Comparison of ENCODE assay signal across 8 mouse cellular contexts in genomic region chr8:83100041-83100440, GRCm38 (mm10).
DNase-seq lines count a peak whose midpoint lies in the region; ATAC-seq and TF ChIP-seq lines count a peak whose summit lies in the region.
"Had no signal": no experiment of that assay in that cellular context is flagged by ENCODE, and none has a peak within 500 bp of the region (broad histone marks: within the 10 kb centered on the region; RNA-seq: fewer than 3 reads in every experiment).

No protein-coding gene starts in this region.

- no peaks in the 10 kb centered on the region for H3K9me3 ChIP-seq in hindbrain, postnatal 0 days (ENCODE audit: low read length)
- no peaks in the 10 kb centered on the region for H3K9me3 ChIP-seq in hindbrain, embryonic 10.5 days
- H3K9me3 ChIP-seq in stomach, postnatal 0 days (ENCODE audit: control insufficient read depth, low read length) = no peaks in the 10 kb centered on the region
- H3K9me3 ChIP-seq: hindbrain, embryonic 15.5 days had no signal

- no peak for TF ChIP-seq EP300 in stomach, postnatal 0 days (optimal IDR thresholded peaks at IDR 0.05)

- peak; percentile 65 for DNase-seq in hindbrain, postnatal 0 days (ENCODE audit: low spot score)
- DNase-seq in hindbrain, embryonic 10.5 days (ENCODE audit: low spot score) = no peak
- peak; percentile 50 for DNase-seq in 3T3-L1 (ENCODE audit: low read depth, low spot score)
- peak; percentile 58 to 63 for DNase-seq in B cell, adult 2 months
- DNase-seq in embryo, embryonic 9.5 days (ENCODE audit: extremely low spot score) = peak; percentile 33
- peak; percentile 27 for DNase-seq in stomach, postnatal 0 days (ENCODE audit: low spot score)
- DNase-seq in thymus, postnatal 25 days = no peak

- H3K27me3 ChIP-seq in hindbrain, postnatal 0 days (ENCODE audit: insufficient read depth, low read length) = no peaks in the 10 kb centered on the region
- H3K27me3 ChIP-seq in hindbrain, embryonic 10.5 days (ENCODE audit: insufficient read depth, poor library complexity, severe bottlenecking) = no peaks in the 10 kb centered on the region
- no peaks in the 10 kb centered on the region for H3K27me3 ChIP-seq in stomach, postnatal 0 days (ENCODE audit: control insufficient read depth, insufficient read depth, low read length)
- H3K27me3 ChIP-seq: hindbrain, embryonic 15.5 days had no signal

- WGBS in hindbrain, postnatal 0 days = 33% methylated on average over 1 of the region's 1 CpGs
- 37% methylated on average over 1 of the region's 1 CpGs for WGBS in hindbrain, embryonic 10.5 days
- WGBS in stomach, postnatal 0 days = 17% methylated on average over 1 of the region's 1 CpGs

- no peak overlapping the region for H3K9ac ChIP-seq in hindbrain, postnatal 0 days (replicated peaks; ENCODE audit: low read length)
- no peak overlapping the region for H3K9ac ChIP-seq in stomach, postnatal 0 days (ENCODE audit: low read length)
- H3K9ac ChIP-seq: hindbrain, embryonic 15.5 days had no signal

- no peak overlapping the region for H3K27ac ChIP-seq in hindbrain, postnatal 0 days
- no peak overlapping the region for H3K27ac ChIP-seq in hindbrain, embryonic 10.5 days
- no peak overlapping the region for H3K27ac ChIP-seq in stomach, postnatal 0 days (replicated peaks)
- H3K27ac ChIP-seq: hindbrain, embryonic 15.5 days had no signal

- TF ChIP-seq CTCF in hindbrain, postnatal 0 days (IDR thresholded peaks at IDR 0.05; ENCODE audit: low read depth) = peak; percentile 65
- TF ChIP-seq CTCF in stomach, postnatal 0 days (IDR thresholded peaks at IDR 0.05; ENCODE audit: low read depth) = peak; percentile 82

- no peak overlapping the region for H3K4me3 ChIP-seq in hindbrain, postnatal 0 days (ENCODE audit: low read length)
- H3K4me3 ChIP-seq in hindbrain, embryonic 10.5 days = no peak overlapping the region
- no peak overlapping the region for H3K4me3 ChIP-seq in stomach, postnatal 0 days (ENCODE audit: low read depth, low read length)
- H3K4me3 ChIP-seq: hindbrain, embryonic 15.5 days had no signal

- no peak overlapping the region for H3K4me2 ChIP-seq in hindbrain, postnatal 0 days (ENCODE audit: low read depth, low read length)
- no peak overlapping the region for H3K4me2 ChIP-seq in stomach, postnatal 0 days (replicated peaks; ENCODE audit: low read depth)
- H3K4me2 ChIP-seq: hindbrain, embryonic 15.5 days had no signal

- H3K4me1 ChIP-seq in hindbrain, postnatal 0 days (ENCODE audit: insufficient read depth, low read length) = no peaks in the 10 kb centered on the region
- H3K4me1 ChIP-seq in hindbrain, embryonic 10.5 days (replicated peaks) = no peaks in the 10 kb centered on the region
- H3K4me1 ChIP-seq in stomach, postnatal 0 days (replicated peaks; ENCODE audit: control insufficient read depth, insufficient read depth) = no peaks in the 10 kb centered on the region
- H3K4me1 ChIP-seq: hindbrain, embryonic 15.5 days had no signal

- no peaks in the 10 kb centered on the region for H3K36me3 ChIP-seq in hindbrain, postnatal 0 days (ENCODE audit: insufficient read depth, low read length)
- no peaks in the 10 kb centered on the region for H3K36me3 ChIP-seq in hindbrain, embryonic 10.5 days
- no peaks in the 10 kb centered on the region for H3K36me3 ChIP-seq in stomach, postnatal 0 days (ENCODE audit: control insufficient read depth, insufficient read depth, low read length)
- H3K36me3 ChIP-seq: hindbrain, embryonic 15.5 days had no signal

- ATAC-seq in hindbrain, postnatal 0 days = no peak
- no peak for ATAC-seq in stomach, postnatal 0 days (ENCODE audit: low FRiP score, low TSS enrichment)

Comparison
In these comparisons a context has a peak if more than half of its experiments do, and no peak if none do; other contexts are left out.
1. DNase-seq: peak in hindbrain, postnatal 0 days (single experiment), 3T3-L1 (single experiment), B cell, adult 2 months (2 of 2), embryo, embryonic 9.5 days (single experiment) and stomach, postnatal 0 days (single experiment); none in hindbrain, embryonic 10.5 days (single experiment) and thymus, postnatal 25 days (single experiment).